Mouse (Mus musculus) spleen, postnatal 14 days (tissue): ENCODE results near the gene Rsph6a.

Experiments used
- DNase-seq, 2 experiments: peaks; one replicate each; pipeline ENCODE4 v3.0.0; 2021 to 2022; ENCODE audit warnings: low spot score in 2 of 2

Rsph6a gene

DNA sequence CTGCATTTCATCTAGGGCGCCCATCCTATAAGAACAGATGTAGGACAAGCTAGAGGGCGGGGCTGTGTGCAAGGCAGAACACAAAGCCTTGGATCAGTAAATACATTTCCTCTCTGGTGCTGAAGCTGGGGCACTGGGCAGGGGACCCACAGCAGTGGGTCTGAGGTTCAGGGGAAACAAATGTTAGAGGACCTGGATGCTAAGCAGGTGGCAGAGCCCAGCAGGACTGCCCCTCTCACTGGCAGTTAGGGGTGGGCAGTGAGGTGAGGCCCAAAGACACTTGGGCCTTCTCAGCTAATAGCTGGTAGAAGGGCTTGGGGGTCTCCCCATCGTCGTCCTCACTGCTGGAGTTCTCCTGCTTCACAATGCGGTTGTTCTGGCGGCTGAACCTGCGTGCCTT is 44.3 kb downstream of the Rsph6a start:
- DNase-seq = no peak

DNA sequence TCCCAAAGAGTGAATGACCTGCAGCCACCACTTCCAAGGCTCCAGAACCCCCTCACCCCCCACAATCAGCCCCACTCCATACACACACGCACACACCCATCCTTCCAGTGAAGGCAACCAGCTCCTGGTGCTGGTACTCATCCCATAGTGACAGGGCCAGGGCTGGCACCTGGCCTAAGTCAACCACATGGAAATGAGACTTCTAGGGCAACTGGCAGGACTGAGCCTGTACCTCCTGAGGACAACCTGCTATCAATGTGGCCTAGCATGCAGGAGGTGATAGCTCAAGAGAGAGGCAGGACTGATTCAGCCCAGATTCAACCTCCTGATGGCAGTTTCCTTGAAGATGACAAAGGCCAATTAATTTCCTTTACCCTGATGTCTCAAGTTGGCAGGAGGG is 45.8 kb downstream of the Rsph6a start:
- no peak for DNase-seq

- DNase-seq = no peak
Measured at GRCm38 (mm10) chr7:19103741-19104140, 49.3 kb downstream of the Rsph6a start.

GRCm38 (mm10) chr7:19104486-19104885 is 50.0 kb downstream of the Rsph6a start:
- DNase-seq = no peak

DNA sequence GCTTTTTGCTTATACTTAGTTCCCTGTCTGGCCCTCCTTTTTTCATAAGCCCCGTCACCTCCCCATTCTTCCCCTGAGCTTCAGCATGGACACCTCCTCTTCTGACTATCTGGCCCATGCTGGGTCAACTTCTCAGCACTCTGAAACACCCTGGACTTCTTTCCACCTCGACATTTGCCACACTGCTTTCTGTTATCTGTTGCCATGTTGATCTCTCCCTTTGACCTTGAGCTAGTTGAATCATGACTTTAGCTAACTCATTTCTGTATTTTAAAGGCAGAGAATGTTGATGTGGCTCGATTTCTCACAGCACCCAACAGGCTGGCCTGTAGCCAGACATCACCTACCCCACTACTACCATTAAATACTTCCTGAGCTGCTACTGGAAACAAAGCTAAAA is 52.9 kb downstream of the Rsph6a start:
- DNase-seq = no peak

GRCm38 (mm10) chr7:19109565-19109964 is 55.1 kb downstream of the Rsph6a start:
- DNase-seq = no peak

GRCm38 (mm10) chr7:19118028-19118771 is 63.7 kb downstream of the Rsph6a start, which contains the start of gene Gm4969:
TSS of gene Gm4969 (minus strand) at chr7:19118368.
- no peak for DNase-seq

GRCm38 (mm10) chr7:19119083-19119482 is 64.6 kb downstream of the Rsph6a start:
- no peak for DNase-seq

GRCm38 (mm10) chr7:19119631-19120429 is 65.3 kb downstream of the Rsph6a start, which contains the start of gene Fbxo46:
TSS of gene Fbxo46 (plus strand) at chr7:19119859.
- peak; percentile 76 to 86 for DNase-seq

DNA sequence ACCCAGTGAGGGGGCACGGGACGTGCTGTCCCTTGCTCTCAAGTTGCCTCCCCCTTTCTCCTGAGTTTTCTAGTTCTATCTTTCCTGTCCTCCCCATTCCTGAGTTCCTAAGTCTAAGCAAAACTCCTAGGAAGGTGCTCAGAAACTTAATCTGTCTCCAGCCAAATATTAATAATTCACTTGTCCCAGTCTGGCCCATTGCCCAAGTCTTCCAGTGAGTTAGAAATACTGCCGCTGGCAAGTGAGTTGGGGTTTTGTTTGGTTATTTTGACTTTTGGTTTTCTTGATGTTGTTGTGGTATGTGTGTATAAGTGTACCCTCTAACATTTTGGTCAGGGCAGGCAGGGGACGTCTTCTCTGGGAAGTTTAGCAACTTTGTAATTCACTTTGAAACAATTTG is 67.2 kb downstream of the Rsph6a start:
- no peak for DNase-seq
